Mouse (Mus musculus) midbrain, embryonic 10.5 days (tissue): Measurements from ENCODE around the gene Pced1b. TPM values are rescaled to one million over a fixed set of nuclear protein-coding genes. Genes with fewer than 3 reads are reported as not detected.

ENCODE experiments used
- DNase-seq: peaks from one replicate; pipeline ENCODE4 v3.0.0-alpha.2; 2017; ENCODE audit warnings: low spot score
- H3K27ac ChIP-seq: fragments of 300-500 bp; sonication (generic); replicated peaks from 2 replicates; pipeline ENCODE4 v1.5.1; 2016; ENCODE audit warnings: mild to moderate bottlenecking
- H3K27me3 ChIP-seq: fragments of 300-500 bp; sonication (generic); 2 replicates; pipeline ENCODE4 v1.6.1; 2016; ENCODE audit warnings: low read depth, mild to moderate bottlenecking; ENCODE audit not compliant: poor library complexity, severe bottlenecking
- H3K36me3 ChIP-seq: fragments of 300-500 bp; sonication (generic); 2 replicates; pipeline ENCODE4 v1.6.1; 2016; ENCODE audit warnings: mild to moderate bottlenecking, moderate library complexity
- H3K4me1 ChIP-seq: fragments of 300-500 bp; sonication (generic); 2 replicates; pipeline ENCODE4 v1.6.1; 2016
- H3K4me3 ChIP-seq: fragments of 300-500 bp; sonication (generic); 2 replicates; pipeline ENCODE4 v1.5.1; 2016; ENCODE audit warnings: mild to moderate bottlenecking, moderate library complexity
- H3K9me3 ChIP-seq: fragments of 300-500 bp; sonication (generic); replicated peaks from 2 replicates; pipeline ENCODE4 v1.6.1; 2016; ENCODE audit warnings: mild to moderate bottlenecking
- WGBS: fragments of 180-500 bp; shearing (Covaris S2); methylation state at CpG from one replicate; pipeline ENCODE4 v1.1.7; 2016; 5-methylcytosine and 5-hydroxymethylcytosine counted together
- polyA plus RNA-seq: library from polyadenylated mRNA; unstranded; fragments of >200 nt; fragmentation: Nextera tagmentation; extraction: Ambion mirVana; gene quantifications from 2 replicates; pipeline ENCODE4 v1.2.1, GENCODE M21; 2016

Pced1b gene
- polyA plus RNA-seq, 1 experiment from 2014 or later = 4.6 TPM

DNA sequence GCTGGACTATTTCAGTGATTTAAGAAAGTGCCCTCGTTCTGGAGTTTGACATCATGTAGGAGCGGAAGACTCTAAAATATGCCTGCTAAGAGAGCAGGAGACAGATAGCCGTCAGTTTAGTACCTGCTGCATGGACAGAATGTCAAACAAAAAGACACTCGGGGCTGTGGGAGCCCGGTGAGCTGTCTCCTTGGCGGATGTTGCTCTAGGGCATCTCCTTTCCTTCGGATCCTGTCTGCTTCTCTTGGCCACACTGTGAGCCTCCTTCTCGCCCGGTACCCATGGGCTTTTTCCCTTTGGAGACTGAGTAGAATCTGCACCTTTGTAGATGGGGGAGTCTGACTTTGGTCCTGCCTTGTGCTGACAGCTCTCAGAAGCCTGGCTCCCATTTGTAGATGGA, 63.3 kb downstream of the Pced1b start:
- peaks cover 18% of the 10 kb centered on the region for H3K4me1 ChIP-seq
- DNase-seq = no peak
- H3K36me3 ChIP-seq = no peaks in the 10 kb centered on the region
- no peak overlapping the region for H3K27ac ChIP-seq
- 84% methylated on average over 9 of the region's 9 CpGs for WGBS
- no peak overlapping the region for H3K4me3 ChIP-seq
- no peaks in the 10 kb centered on the region for H3K9me3 ChIP-seq
- H3K27me3 ChIP-seq = no peaks in the 10 kb centered on the region

DNA sequence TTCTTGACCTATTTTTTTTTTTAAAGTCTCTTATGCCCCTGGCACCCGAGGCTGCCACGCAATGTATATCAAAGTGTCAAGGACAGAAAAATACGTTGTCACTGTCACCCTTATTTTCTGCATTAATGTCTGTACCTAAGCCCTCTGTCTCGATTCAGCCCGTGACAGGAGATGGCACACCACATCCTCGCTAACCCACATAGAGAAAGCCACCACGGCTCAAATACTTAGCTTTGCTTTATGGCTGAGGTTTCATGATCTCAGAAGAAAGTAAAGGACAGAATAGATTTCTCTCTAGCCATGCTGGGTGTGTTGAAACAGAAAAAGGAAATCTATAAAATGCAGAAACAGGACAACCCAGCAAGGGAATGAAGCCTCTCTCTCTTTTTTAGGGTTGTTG, 64.3 kb downstream of the Pced1b start:
- Histone ChIP-seq H3K27me3 (no peaks in the 10 kb centered on the region), H3K36me3 (no peaks in the 10 kb centered on the region), H3K4me3 (no peak overlapping the region), H3K9me3 (no peaks in the 10 kb centered on the region), H3K4me1 (peaks cover 20% of the 10 kb centered on the region), H3K27ac (no peak overlapping the region)
- 94% methylated on average over 7 of the region's 7 CpGs for WGBS
- DNase-seq = no peak

GRCm38 (mm10) chr15:97311937-97312336, 65.0 kb downstream of the Pced1b start:
- Histone ChIP-seq H3K9me3 (no peaks in the 10 kb centered on the region), H3K27ac (no peak overlapping the region), H3K36me3 (no peaks in the 10 kb centered on the region), H3K27me3 (no peaks in the 10 kb centered on the region), H3K4me3 (no peak overlapping the region), H3K4me1 (peaks cover 20% of the 10 kb centered on the region)
- WGBS = 88% methylated on average over 8 of the region's 8 CpGs
- no peak for DNase-seq

DNA sequence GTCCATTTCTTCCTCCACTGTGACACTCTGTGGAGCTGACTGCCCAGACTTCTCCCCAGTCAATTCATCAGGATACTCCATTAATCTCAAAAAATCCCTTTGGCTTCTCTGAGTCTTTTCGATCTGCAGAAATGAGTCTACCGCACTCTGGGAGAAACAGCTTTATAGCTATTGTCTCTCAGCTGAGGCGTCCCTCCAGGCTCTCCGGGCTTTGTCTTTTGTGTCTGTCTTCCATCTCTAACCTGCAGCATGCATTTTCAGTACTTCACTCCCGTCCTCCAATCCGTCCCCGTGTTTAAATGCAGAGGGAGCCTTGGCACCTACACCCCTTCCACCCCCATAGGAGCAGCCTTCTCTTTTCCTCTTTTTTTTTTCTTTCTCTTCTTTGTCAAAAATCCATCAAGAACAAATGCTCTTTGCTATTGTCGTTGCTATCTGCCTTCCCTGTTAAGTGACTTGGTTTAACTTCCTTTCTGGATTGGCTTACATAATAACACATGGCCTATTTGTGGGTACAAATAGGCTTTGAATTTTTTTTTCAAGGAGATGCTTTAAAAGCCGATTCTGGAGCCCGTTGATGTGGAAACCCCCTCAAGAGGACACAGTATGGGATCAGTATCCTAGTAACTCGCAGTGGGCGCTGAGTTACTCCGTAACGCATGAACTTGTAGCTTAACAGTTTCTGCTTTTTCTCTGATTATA, 68.0 kb downstream of the Pced1b start:
- H3K36me3 ChIP-seq = no peaks in the 10 kb centered on the region
- no peak for DNase-seq
- no peak overlapping the region for H3K4me3 ChIP-seq
- WGBS = 70% methylated on average over 14 of the region's 14 CpGs
- H3K9me3 ChIP-seq = no peaks in the 10 kb centered on the region; the same call in 1 of the 2 replicates
- no peaks in the 10 kb centered on the region for H3K27me3 ChIP-seq
- H3K27ac ChIP-seq = peak overlapping the region; percentile 18; the same call in 1 of the 2 replicates
- peaks cover 11% of the 10 kb centered on the region for H3K4me1 ChIP-seq

GRCm38 (mm10) chr15:97315422-97315757, 68.5 kb downstream of the Pced1b start:
- Histone ChIP-seq H3K27me3 (no peaks in the 10 kb centered on the region), H3K4me3 (no peak overlapping the region), H3K27ac (no peak overlapping the region), H3K36me3 (no peaks in the 10 kb centered on the region), H3K4me1 (peaks cover 11% of the 10 kb centered on the region), H3K9me3 (no peaks in the 10 kb centered on the region; the same call in 1 of the 2 replicates)
- WGBS = 79% methylated on average over 9 of the region's 9 CpGs
- no peak for DNase-seq

GRCm38 (mm10) chr15:97318365-97319001, 71.6 kb downstream of the Pced1b start:
- 89% methylated on average over 21 of the region's 21 CpGs for WGBS
- Histone ChIP-seq H3K36me3 (no peaks in the 10 kb centered on the region), H3K4me3 (no peak overlapping the region), H3K4me1 (peaks cover 11% of the 10 kb centered on the region), H3K27ac (no peak overlapping the region), H3K27me3 (no peaks in the 10 kb centered on the region), H3K9me3 (no peaks in the 10 kb centered on the region; the same call in 1 of the 2 replicates)
- DNase-seq = no peak

DNA sequence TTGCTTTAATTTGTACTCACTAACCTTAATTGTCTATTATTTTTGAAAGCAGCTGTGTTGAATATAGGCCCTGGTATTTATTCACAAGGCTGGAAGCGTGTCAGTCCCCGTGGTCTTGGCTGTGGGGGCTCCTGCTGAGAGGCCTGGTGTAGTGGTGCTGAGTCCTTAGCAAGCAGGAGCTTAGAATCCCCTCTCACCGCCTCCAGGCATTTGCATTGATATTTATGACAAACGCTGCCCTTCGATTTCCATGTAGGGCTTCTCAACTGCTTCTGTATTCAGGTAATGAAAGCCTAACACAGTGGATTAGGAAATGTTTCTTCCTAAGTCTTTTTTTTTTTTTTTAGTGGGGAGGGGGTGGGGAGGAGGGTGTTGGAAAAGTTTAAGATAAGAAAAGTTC, 75.9 kb downstream of the Pced1b start:
- peaks cover 5% of the 10 kb centered on the region; the same call in 1 of the 2 replicates for H3K4me1 ChIP-seq
- H3K27ac ChIP-seq = no peak overlapping the region
- 86% methylated on average over 5 of the region's 5 CpGs for WGBS

DNA sequence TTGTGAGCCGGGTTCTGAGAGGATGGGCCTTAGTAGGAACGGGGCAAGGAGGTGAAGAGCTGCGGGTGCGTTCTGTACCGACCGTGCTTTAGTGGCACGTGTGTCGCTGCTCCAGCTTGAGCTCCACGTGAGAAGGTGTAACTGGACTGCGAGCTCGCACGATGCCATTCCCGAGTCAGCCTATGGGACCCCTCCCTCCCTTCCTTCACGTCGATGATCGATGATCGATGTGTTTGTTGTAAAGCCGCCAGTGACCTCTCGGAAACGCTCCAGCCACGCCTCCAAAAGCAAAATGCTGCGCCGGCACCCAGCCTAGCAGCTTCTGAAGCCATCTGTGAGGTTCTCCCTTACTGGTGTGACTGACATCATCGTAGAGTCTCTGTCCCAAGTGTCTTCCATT, 76.6 kb downstream of the Pced1b start:
- Histone ChIP-seq H3K27ac (0 out of 2 replicates have a peak overlapping the region, but pooled peaks have one; percentile 9), H3K27me3 (no peaks in the 10 kb centered on the region), H3K36me3 (no peaks in the 10 kb centered on the region), H3K4me1 (peaks cover 5% of the 10 kb centered on the region; the same call in 1 of the 2 replicates), H3K4me3 (0 out of 2 replicates have a peak overlapping the region, but pooled peaks have one; percentile 0), H3K9me3 (0 out of 2 replicates have a peak, but pooled peaks cover 2% of the 10 kb centered on the region)
- 76% methylated on average over 24 of the region's 24 CpGs for WGBS
- DNase-seq = no peak

More for the DNA sequence above, 75.9 kb downstream of the Pced1b start:
- Histone ChIP-seq H3K36me3 (no peaks in the 10 kb centered on the region), H3K9me3 (peaks cover 2% of the 10 kb centered on the region; the same call in 1 of the 2 replicates), H3K27me3 (no peaks in the 10 kb centered on the region), H3K4me3 (no peak overlapping the region)
- no peak for DNase-seq

DNA sequence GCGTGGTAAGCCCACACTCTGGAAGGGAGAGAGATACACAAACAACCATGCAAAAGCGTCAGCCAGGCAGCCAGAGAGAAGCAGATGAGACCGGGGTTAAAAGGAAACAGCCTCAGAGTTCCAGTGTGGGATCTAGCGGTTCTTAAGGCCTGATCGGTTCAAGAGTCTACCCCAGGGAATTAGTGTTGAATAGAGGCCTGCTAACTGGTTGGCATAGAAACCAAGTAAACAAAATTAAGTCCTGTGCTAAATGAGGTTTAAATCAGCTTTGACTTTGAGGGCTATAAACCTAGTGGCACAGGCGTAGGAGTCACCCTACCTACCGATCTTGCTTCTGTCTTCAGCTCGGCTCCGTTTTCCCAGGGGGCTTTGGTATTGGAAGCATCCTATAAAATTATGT, 77.4 kb downstream of the Pced1b start:
- Histone ChIP-seq H3K4me1 (peaks cover 5% of the 10 kb centered on the region; the same call in 1 of the 2 replicates), H3K36me3 (no peaks in the 10 kb centered on the region), H3K27me3 (no peaks in the 10 kb centered on the region), H3K9me3 (0 out of 2 replicates have a peak, but pooled peaks cover 2% of the 10 kb centered on the region), H3K4me3 (no peak overlapping the region), H3K27ac (0 out of 2 replicates have a peak overlapping the region, but pooled peaks have one; percentile 9)
- no peak for DNase-seq
- WGBS = 75% methylated on average over 9 of the region's 9 CpGs

DNA sequence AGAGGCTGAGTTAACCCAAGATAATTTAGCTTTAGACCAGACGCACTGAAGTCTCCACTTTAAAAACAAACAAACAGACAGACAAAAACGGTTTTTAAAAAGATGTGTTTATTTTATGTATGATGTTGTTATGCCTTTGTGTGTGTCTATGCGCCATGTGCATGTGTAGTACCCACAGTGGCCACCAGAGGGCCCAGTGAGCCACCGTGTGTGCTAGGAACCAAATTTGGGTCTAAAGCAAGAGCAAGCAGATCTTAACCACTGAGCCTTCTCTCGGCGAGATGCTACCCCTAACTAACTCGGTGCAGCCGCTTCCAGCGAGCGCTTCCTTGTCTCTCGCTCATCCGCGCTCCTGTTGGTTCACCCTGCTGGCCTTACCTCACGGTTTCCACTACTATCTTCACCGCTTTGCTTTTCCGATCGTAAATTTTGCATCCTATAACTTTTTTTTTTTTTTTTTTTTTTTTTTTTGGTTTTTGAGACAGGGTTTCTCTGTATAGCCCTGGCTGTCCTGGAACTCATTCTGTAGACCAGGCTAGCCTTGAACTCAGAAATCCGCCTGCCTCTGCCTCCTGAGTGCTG, 80.7 kb downstream of the Pced1b start:
- 68% methylated on average over 18 of the region's 18 CpGs for WGBS
- peak; percentile 39 for DNase-seq
- Histone ChIP-seq H3K4me3 (no peak overlapping the region), H3K27ac (no peak overlapping the region), H3K9me3 (0 out of 2 replicates have a peak, but pooled peaks cover 2% of the 10 kb centered on the region), H3K27me3 (no peaks in the 10 kb centered on the region), H3K4me1 (peaks cover 5% of the 10 kb centered on the region; the same call in 1 of the 2 replicates), H3K36me3 (no peaks in the 10 kb centered on the region)

GRCm38 (mm10) chr15:97332582-97332981, 85.7 kb downstream of the Pced1b start:
- 77% methylated on average over 9 of the region's 9 CpGs for WGBS
- Histone ChIP-seq H3K36me3 (no peaks in the 10 kb centered on the region), H3K4me1 (peaks cover under 1% of the 10 kb centered on the region; the same call in 1 of the 2 replicates), H3K27me3 (no peaks in the 10 kb centered on the region), H3K4me3 (no peak overlapping the region), H3K27ac (no peak overlapping the region), H3K9me3 (peaks cover 4% of the 10 kb centered on the region; the same call in 1 of the 2 replicates)
- no peak for DNase-seq

DNA sequence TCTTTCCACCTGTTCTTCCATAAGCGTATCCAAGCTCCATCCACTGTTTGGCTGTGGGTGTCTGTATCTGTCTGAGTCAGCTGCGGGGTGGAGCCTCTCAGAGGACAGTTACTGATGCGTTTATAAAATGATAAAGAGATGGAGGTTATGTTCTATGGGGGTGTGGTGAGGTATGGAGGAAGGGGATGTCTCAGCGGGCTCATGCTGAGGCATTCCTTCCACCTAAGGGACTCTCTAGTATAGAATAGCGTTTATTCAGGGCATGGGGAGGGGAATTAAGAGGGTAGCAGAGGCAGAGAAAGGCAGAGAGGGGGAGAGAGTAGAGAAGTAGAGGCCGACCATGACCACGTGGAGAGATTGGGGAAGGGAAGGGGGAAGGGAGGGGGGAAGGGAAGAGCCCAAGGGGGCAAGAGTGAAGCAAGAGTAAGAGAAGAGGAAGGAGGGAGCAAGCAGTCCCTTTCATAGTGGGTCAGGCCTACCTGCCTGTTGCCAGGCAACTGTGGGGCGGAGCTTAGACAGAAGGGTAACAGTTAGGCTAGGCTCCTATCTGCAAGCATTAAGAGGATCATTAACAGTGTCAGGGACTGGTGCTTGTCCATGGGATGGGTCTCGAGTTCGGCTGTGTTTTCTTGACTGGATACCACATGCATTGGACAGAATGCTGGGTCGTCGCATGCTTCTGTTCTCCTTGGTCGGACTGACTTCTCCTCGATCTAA, 90.9 kb downstream of the Pced1b start:
- peak overlapping the region; percentile 46 for H3K4me3 ChIP-seq
- H3K27me3 ChIP-seq = no peaks in the 10 kb centered on the region
- WGBS = 31% methylated on average over 14 of the region's 14 CpGs
- peaks cover 4% of the 10 kb centered on the region; the same call in 1 of the 2 replicates for H3K36me3 ChIP-seq
- H3K4me1 ChIP-seq = peaks cover 18% of the 10 kb centered on the region
- peaks cover 35% of the 10 kb centered on the region for H3K9me3 ChIP-seq
- DNase-seq = peak; percentile 36
- H3K27ac ChIP-seq = no peak overlapping the region
